Mouse (Mus musculus): ENCODE data around the gene Kctd21. TPM values are rescaled to one million over a fixed set of nuclear protein-coding genes. Genes with fewer than 3 reads are reported as not detected.

Gene Kctd21
- polyA plus RNA-seq, 1 experiment from 2014 or later, result 7.5 TPM

- Histone ChIP-seq H3K9ac (replicated peaks; ENCODE audit: low read depth, low read length) (0 out of 2 replicates have a peak overlapping the region, but pooled peaks have one; percentile 21), H3K27me3 (ENCODE audit: control insufficient read depth, insufficient read depth, low read length) (peaks cover 15% of the 10 kb centered on the region)
- no peak for ATAC-seq (ENCODE audit: low read depth)
Measured at GRCm38 (mm10) chr7:97328891-97329588, 3.1 kb upstream of the Kctd21 start.

GRCm38 (mm10) chr7:97329676-97330075 lies 2.5 kb upstream of the Kctd21 start:
- Histone ChIP-seq H3K9ac (replicated peaks; ENCODE audit: low read depth, low read length) (no peak overlapping the region), H3K4me2 (ENCODE audit: low read depth, low read length) (no peak overlapping the region), H3K27ac (ENCODE audit: low read depth, low read length) (no peak overlapping the region), H3K9me3 (ENCODE audit: control insufficient read depth, low read length) (no peaks in the 10 kb centered on the region), H3K36me3 (ENCODE audit: control insufficient read depth, insufficient read depth, low read length) (no peaks in the 10 kb centered on the region), H3K4me1 (ENCODE audit: control insufficient read depth, insufficient read depth, low read length) (peaks cover 18% of the 10 kb centered on the region), H3K27me3 (ENCODE audit: control insufficient read depth, insufficient read depth, low read length) (peaks cover 15% of the 10 kb centered on the region), H3K4me3 (ENCODE audit: low read depth, low read length) (no peak overlapping the region)
- no peak for ATAC-seq (ENCODE audit: low read depth)
- WGBS, result 93% methylated on average over 3 of the region's 3 CpGs

More at GRCm38 (mm10) chr7:97328891-97329588, 3.1 kb upstream of the Kctd21 start:
- H3K4me2 ChIP-seq (ENCODE audit: low read depth, low read length), result no peak overlapping the region
- no peaks in the 10 kb centered on the region for H3K36me3 ChIP-seq (ENCODE audit: control insufficient read depth, insufficient read depth, low read length)
- peaks cover 18% of the 10 kb centered on the region for H3K4me1 ChIP-seq (ENCODE audit: control insufficient read depth, insufficient read depth, low read length)
- no peaks in the 10 kb centered on the region for H3K9me3 ChIP-seq (ENCODE audit: control insufficient read depth, low read length)
- no peak overlapping the region for H3K27ac ChIP-seq (ENCODE audit: low read depth, low read length)
- WGBS, result 71% methylated on average over 13 of the region's 13 CpGs
- no peak overlapping the region for H3K4me3 ChIP-seq (ENCODE audit: low read depth, low read length)

- Histone ChIP-seq H3K36me3 (ENCODE audit: control insufficient read depth, insufficient read depth, low read length) (no peaks in the 10 kb centered on the region), H3K9ac (replicated peaks; ENCODE audit: low read depth, low read length) (peak overlapping the region; percentile 71; the same call in 1 of the 2 replicates), H3K27ac (ENCODE audit: low read depth, low read length) (no peak overlapping the region), H3K27me3 (ENCODE audit: control insufficient read depth, insufficient read depth, low read length) (peaks cover 5% of the 10 kb centered on the region), H3K4me2 (ENCODE audit: low read depth, low read length) (peak overlapping the region; percentile 47), H3K4me3 (ENCODE audit: low read depth, low read length) (peak overlapping the region; percentile 76), H3K4me1 (ENCODE audit: control insufficient read depth, insufficient read depth, low read length) (peaks cover 13% of the 10 kb centered on the region; the same call in 1 of the 2 replicates), H3K9me3 (ENCODE audit: control insufficient read depth, low read length) (no peaks in the 10 kb centered on the region)
- WGBS, result 66% methylated on average over 11 of the region's 11 CpGs
- no peak for ATAC-seq (ENCODE audit: low read depth)
Measured at GRCm38 (mm10) chr7:97330931-97331645, 1.0 kb upstream of the Kctd21 start.

- Histone ChIP-seq H3K27me3 (ENCODE audit: control insufficient read depth, insufficient read depth, low read length) (no peaks in the 10 kb centered on the region), H3K4me1 (ENCODE audit: control insufficient read depth, insufficient read depth, low read length) (peaks cover 13% of the 10 kb centered on the region; the same call in 1 of the 2 replicates), H3K9ac (replicated peaks; ENCODE audit: low read depth, low read length) (peak overlapping the region; percentile 71), H3K4me3 (ENCODE audit: low read depth, low read length) (peak overlapping the region; percentile 76), H3K9me3 (ENCODE audit: control insufficient read depth, low read length) (no peaks in the 10 kb centered on the region), H3K27ac (ENCODE audit: low read depth, low read length) (no peak overlapping the region), H3K36me3 (ENCODE audit: control insufficient read depth, insufficient read depth, low read length) (no peaks in the 10 kb centered on the region), H3K4me2 (ENCODE audit: low read depth, low read length) (peak overlapping the region; percentile 58)
- 2% methylated on average over 9 of the region's 9 CpGs for WGBS
- no peak for ATAC-seq (ENCODE audit: low read depth)
Measured at GRCm38 (mm10) chr7:97332667-97333041, 527 bp downstream of the Kctd21 start.

GRCm38 (mm10) chr7:97333113-97333898 lies 1.2 kb downstream of the Kctd21 start:
- ATAC-seq (ENCODE audit: low read depth), result no peak
- Histone ChIP-seq H3K9ac (replicated peaks; ENCODE audit: low read depth, low read length) (no peak overlapping the region), H3K27me3 (ENCODE audit: control insufficient read depth, insufficient read depth, low read length) (no peaks in the 10 kb centered on the region), H3K4me1 (ENCODE audit: control insufficient read depth, insufficient read depth, low read length) (peaks cover 13% of the 10 kb centered on the region; the same call in 1 of the 2 replicates), H3K4me2 (ENCODE audit: low read depth, low read length) (peak overlapping the region; percentile 58), H3K36me3 (ENCODE audit: control insufficient read depth, insufficient read depth, low read length) (no peaks in the 10 kb centered on the region), H3K27ac (ENCODE audit: low read depth, low read length) (no peak overlapping the region), H3K4me3 (ENCODE audit: low read depth, low read length) (peak overlapping the region; percentile 76; the same call in 1 of the 2 replicates), H3K9me3 (ENCODE audit: control insufficient read depth, low read length) (no peaks in the 10 kb centered on the region)
- whole genome bisulfite sequencing, result 91% methylated on average over 6 of the region's 6 CpGs

GRCm38 (mm10) chr7:97334406-97334805 lies 2.3 kb downstream of the Kctd21 start:
- WGBS, result 94% methylated on average over 2 of the region's 2 CpGs
- Histone ChIP-seq H3K9me3 (ENCODE audit: control insufficient read depth, low read length) (no peaks in the 10 kb centered on the region), H3K27me3 (ENCODE audit: control insufficient read depth, insufficient read depth, low read length) (no peaks in the 10 kb centered on the region), H3K27ac (ENCODE audit: low read depth, low read length) (no peak overlapping the region), H3K4me2 (ENCODE audit: low read depth, low read length) (no peak overlapping the region), H3K4me3 (ENCODE audit: low read depth, low read length) (no peak overlapping the region), H3K36me3 (ENCODE audit: control insufficient read depth, insufficient read depth, low read length) (no peaks in the 10 kb centered on the region), H3K4me1 (ENCODE audit: control insufficient read depth, insufficient read depth, low read length) (peaks cover 13% of the 10 kb centered on the region; the same call in 1 of the 2 replicates), H3K9ac (replicated peaks; ENCODE audit: low read depth, low read length) (no peak overlapping the region)
- ATAC-seq (ENCODE audit: low read depth), result no peak

GRCm38 (mm10) chr7:97336678-97337077 lies 4.6 kb downstream of the Kctd21 start:
- Histone ChIP-seq H3K27me3 (ENCODE audit: control insufficient read depth, insufficient read depth, low read length) (no peaks in the 10 kb centered on the region), H3K9me3 (ENCODE audit: control insufficient read depth, low read length) (no peaks in the 10 kb centered on the region), H3K4me1 (ENCODE audit: control insufficient read depth, insufficient read depth, low read length) (0 out of 2 replicates have a peak, but pooled peaks cover 5% of the 10 kb centered on the region), H3K9ac (replicated peaks; ENCODE audit: low read depth, low read length) (no peak overlapping the region), H3K36me3 (ENCODE audit: control insufficient read depth, insufficient read depth, low read length) (no peaks in the 10 kb centered on the region), H3K4me3 (ENCODE audit: low read depth, low read length) (no peak overlapping the region), H3K4me2 (ENCODE audit: low read depth, low read length) (no peak overlapping the region), H3K27ac (ENCODE audit: low read depth, low read length) (no peak overlapping the region)
- 84% methylated on average over 1 of the region's 1 CpGs for WGBS
- ATAC-seq (ENCODE audit: low read depth), result no peak

GRCm38 (mm10) chr7:97338593-97338992 lies 6.5 kb downstream of the Kctd21 start:
- no peak for ATAC-seq (ENCODE audit: low read depth)
- WGBS, result 88% methylated on average over 4 of the region's 4 CpGs

More at GRCm38 (mm10) chr7:97338593-97338992, 6.5 kb downstream of the Kctd21 start:
- Histone ChIP-seq H3K27me3 (ENCODE audit: control insufficient read depth, insufficient read depth, low read length) (no peaks in the 10 kb centered on the region), H3K4me1 (ENCODE audit: control insufficient read depth, insufficient read depth, low read length) (no peaks in the 10 kb centered on the region), H3K27ac (ENCODE audit: low read depth, low read length) (no peak overlapping the region), H3K9me3 (ENCODE audit: control insufficient read depth, low read length) (no peaks in the 10 kb centered on the region), H3K4me3 (ENCODE audit: low read depth, low read length) (no peak overlapping the region), H3K9ac (replicated peaks; ENCODE audit: low read depth, low read length) (no peak overlapping the region), H3K4me2 (ENCODE audit: low read depth, low read length) (no peak overlapping the region), H3K36me3 (ENCODE audit: control insufficient read depth, insufficient read depth, low read length) (no peaks in the 10 kb centered on the region)
